Mouse (Mus musculus): ENCODE measurements around the gene Slc5a2. TPM values are rescaled to one million over a fixed set of nuclear protein-coding genes. Genes with fewer than 3 reads are reported as not detected.

Slc5a2 gene
- polyA plus RNA-seq, 1 experiment = not detected

DNA sequence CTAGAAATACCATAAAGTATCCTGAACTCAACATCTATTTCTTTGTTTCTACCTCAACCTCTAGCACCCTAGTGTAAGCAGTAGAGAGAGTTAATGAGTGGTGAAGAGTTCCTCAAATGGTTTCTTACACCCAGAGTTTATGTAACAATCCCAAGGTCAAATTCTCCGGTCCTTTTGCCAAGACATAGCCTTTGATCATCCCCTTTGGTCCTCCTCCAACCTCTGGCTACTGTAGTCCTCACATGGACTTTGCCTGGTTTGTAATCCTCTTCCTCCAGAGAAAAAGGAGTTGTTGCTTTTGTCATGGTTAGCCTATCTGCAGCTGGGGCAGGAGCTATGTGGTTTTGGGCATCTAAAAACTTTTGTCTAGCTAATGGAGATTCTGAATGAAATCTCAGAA lies 30.0 kb upstream of the Slc5a2 start:
- no peaks in the 10 kb centered on the region for H3K79me2 ChIP-seq (ENCODE audit: control insufficient read depth, insufficient read depth)
- no peaks in the 10 kb centered on the region for H3K36me3 ChIP-seq (ENCODE audit: control insufficient read depth, insufficient read depth)
- H3K4me2 ChIP-seq (ENCODE audit: low read depth) = no peak overlapping the region
- H3ac ChIP-seq (ENCODE audit: control insufficient read depth, insufficient read length) = no peak overlapping the region
- H3K27me3 ChIP-seq (ENCODE audit: control insufficient read depth, insufficient read depth, insufficient read length) = no peaks in the 10 kb centered on the region
- no peak overlapping the region for H3K4me3 ChIP-seq
- no peak for TF ChIP-seq MYOG (IDR thresholded peaks at IDR 0.05; ENCODE audit: control insufficient read depth in 1 of 3, insufficient read depth in 1 of 3, insufficient read length in 2 of 3, low read depth in 2 of 3)
- no peak for TF ChIP-seq MYOD1 (IDR thresholded peaks at IDR 0.05; ENCODE audit: control insufficient read depth in 1 of 3, insufficient read length in 2 of 3, low read depth in 2 of 3)
- no peak for TF ChIP-seq SRF (IDR thresholded peaks at IDR 0.05; ENCODE audit: control insufficient read depth, insufficient read length, low read depth)
- no peak for TF ChIP-seq MAX (IDR thresholded peaks at IDR 0.05; ENCODE audit: low read depth)
- no peak for TF ChIP-seq POLR2A (IDR thresholded peaks at IDR 0.05; ENCODE audit: insufficient read length, low read depth)
- no peak for TF ChIP-seq REST (IDR thresholded peaks at IDR 0.05; ENCODE audit: insufficient read depth, insufficient read length)

DNA sequence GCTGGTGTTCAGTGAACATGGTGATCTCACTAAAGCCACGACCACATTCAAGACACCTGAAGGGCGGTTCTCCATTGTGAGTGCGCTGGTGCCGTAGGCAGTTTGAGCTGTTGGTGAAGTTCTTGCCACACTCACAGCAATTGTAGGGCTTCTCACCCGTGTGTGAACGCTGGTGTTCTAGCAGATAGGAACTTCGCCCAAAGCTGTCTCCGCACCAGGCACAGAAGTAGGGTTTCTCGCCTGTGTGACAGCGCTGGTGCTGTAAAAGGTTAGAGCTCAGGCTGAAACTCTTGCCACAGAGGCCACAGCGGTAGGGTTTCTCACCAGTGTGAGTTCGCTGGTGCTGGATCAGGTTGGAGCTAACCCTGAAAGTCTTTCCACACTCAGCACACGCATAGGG lies 29.0 kb upstream of the Slc5a2 start:
- peak overlapping the region; percentile 73 for H3K4me2 ChIP-seq (ENCODE audit: low read depth)
- no peaks in the 10 kb centered on the region for H3K27me3 ChIP-seq (ENCODE audit: control insufficient read depth, insufficient read depth, insufficient read length)
- no peaks in the 10 kb centered on the region for H3K79me2 ChIP-seq (ENCODE audit: control insufficient read depth, insufficient read depth)
- H3ac ChIP-seq (ENCODE audit: control insufficient read depth, insufficient read length) = no peak overlapping the region
- peak overlapping the region; percentile 91 for H3K4me3 ChIP-seq
- no peaks in the 10 kb centered on the region for H3K36me3 ChIP-seq (ENCODE audit: control insufficient read depth, insufficient read depth)
- TF ChIP-seq POLR2A (IDR thresholded peaks at IDR 0.05; ENCODE audit: insufficient read length, low read depth) = no peak
- TF ChIP-seq TCF12 (IDR thresholded peaks at IDR 0.05; ENCODE audit: insufficient read depth, poor library complexity, severe bottlenecking) = no peak
- no peak for TF ChIP-seq CEBPB (IDR thresholded peaks at IDR 0.05; ENCODE audit: insufficient read depth, poor library complexity, severe bottlenecking)
- TF ChIP-seq E2F4 (IDR thresholded peaks at IDR 0.05; ENCODE audit: insufficient read depth) = no peak
- TF ChIP-seq MYOG (IDR thresholded peaks at IDR 0.05; ENCODE audit: control insufficient read depth in 1 of 3, insufficient read depth in 1 of 3, insufficient read length in 2 of 3, low read depth in 2 of 3) = no peak
- TF ChIP-seq MAX (IDR thresholded peaks at IDR 0.05; ENCODE audit: low read depth) = no peak
- no peak for TF ChIP-seq MYOD1 (IDR thresholded peaks at IDR 0.05; ENCODE audit: control insufficient read depth in 1 of 3, insufficient read length in 2 of 3, low read depth in 2 of 3)
- no peak for TF ChIP-seq REST (IDR thresholded peaks at IDR 0.05; ENCODE audit: insufficient read depth, insufficient read length)
- TF ChIP-seq TCF3 (IDR thresholded peaks at IDR 0.05; ENCODE audit: insufficient read length, low read depth) = no peak
- no peak for TF ChIP-seq SRF (IDR thresholded peaks at IDR 0.05; ENCODE audit: control insufficient read depth, insufficient read length, low read depth)
- TF ChIP-seq USF1 (IDR thresholded peaks at IDR 0.05; ENCODE audit: low read depth) = no peak
- TF ChIP-seq POLR2AphosphoS2 (IDR thresholded peaks at IDR 0.05; ENCODE audit: insufficient read length, low read depth) = no peak

DNA sequence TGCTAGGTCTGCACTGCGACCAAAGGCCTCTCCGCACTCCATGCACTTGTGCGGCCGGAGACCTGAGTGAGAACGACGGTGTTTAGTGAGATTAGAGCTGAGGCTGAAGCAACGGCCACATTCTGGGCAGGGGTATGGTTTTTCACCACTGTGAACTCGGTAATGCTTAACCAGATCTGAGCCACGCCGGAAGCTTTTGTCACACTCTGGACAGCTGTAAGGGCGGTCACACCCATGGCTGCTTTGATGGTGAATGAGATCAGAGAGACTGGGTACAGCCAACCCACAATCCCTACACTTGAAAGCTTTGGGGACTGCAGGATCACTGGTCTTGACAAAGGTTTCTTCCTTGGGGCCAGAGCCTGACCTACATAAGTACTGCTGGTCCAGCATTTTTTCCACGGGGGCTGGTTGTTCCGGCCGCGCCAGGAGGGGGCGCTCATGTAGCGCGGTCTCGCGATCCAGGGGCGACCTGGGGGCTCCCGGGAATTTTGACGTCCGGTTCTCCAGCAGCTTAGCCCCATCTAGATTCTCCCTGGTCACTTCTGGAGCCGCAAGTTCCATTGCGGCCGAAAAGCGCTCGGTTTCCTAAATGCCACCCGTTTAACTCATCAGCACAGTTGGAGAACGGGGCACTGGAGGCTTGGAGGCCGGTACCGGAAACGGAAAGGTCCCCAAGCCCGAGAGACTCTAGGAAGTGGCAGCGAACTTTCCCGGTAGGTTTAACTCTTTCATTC lies 28.4 kb upstream of the Slc5a2 start, which contains the start of gene Armc5:
Gene Armc5, plus strand, starts transcription at position 487 of the 737 bp plus-strand sequence.
- H3K79me2 ChIP-seq (ENCODE audit: control insufficient read depth, insufficient read depth) = no peaks in the 10 kb centered on the region
- peaks cover 4% of the 10 kb centered on the region for H3K36me3 ChIP-seq (ENCODE audit: control insufficient read depth, insufficient read depth)
- TF ChIP-seq E2F4 (IDR thresholded peaks at IDR 0.05; ENCODE audit: insufficient read depth) (peak; percentile 9), POLR2A (IDR thresholded peaks at IDR 0.05; ENCODE audit: insufficient read length, low read depth) (no peak)
- peak within 1 kb of the TSS; percentile 77 for H3ac ChIP-seq (ENCODE audit: control insufficient read depth, insufficient read length)
- peak within 1 kb of the TSS; percentile 73 for H3K4me2 ChIP-seq (ENCODE audit: low read depth)
- H3K4me3 ChIP-seq = peak within 1 kb of the TSS; percentile 91
- no peaks in the 10 kb centered on the region for H3K27me3 ChIP-seq (ENCODE audit: control insufficient read depth, insufficient read depth, insufficient read length)

- H3K36me3 ChIP-seq (ENCODE audit: control insufficient read depth, insufficient read depth) = peaks cover 4% of the 10 kb centered on the region
- no peak for TF ChIP-seq CEBPB (IDR thresholded peaks at IDR 0.05; ENCODE audit: insufficient read depth, poor library complexity, severe bottlenecking)
- TF ChIP-seq POLR2AphosphoS2 (IDR thresholded peaks at IDR 0.05; ENCODE audit: insufficient read length, low read depth) = no peak
- TF ChIP-seq POLR2A (IDR thresholded peaks at IDR 0.05; ENCODE audit: insufficient read length, low read depth) = no peak
- TF ChIP-seq SRF (IDR thresholded peaks at IDR 0.05; ENCODE audit: control insufficient read depth, insufficient read length, low read depth) = no peak
These were observed 27.9 kb upstream of the Slc5a2 start for GRCm38 (mm10) chr7:128237593-128237926.

GRCm38 (mm10) chr7:128237927-128238778 lies 27.3 kb upstream of the Slc5a2 start, which contains the start of gene 9130023H24Rik:
9130023H24Rik (minus strand) TSS chr7:128238031.
- H3K4me2 ChIP-seq (ENCODE audit: low read depth) = peak within 1 kb of the TSS; percentile 99
- no peaks in the 10 kb centered on the region for H3K79me2 ChIP-seq (ENCODE audit: control insufficient read depth, insufficient read depth)
- H3K4me3 ChIP-seq = peak within 1 kb of the TSS; percentile 91

More at GRCm38 (mm10) chr7:128237593-128237926, 27.9 kb upstream of the Slc5a2 start:
- Histone ChIP-seq H3K27me3 (ENCODE audit: control insufficient read depth, insufficient read depth, insufficient read length) (no peaks in the 10 kb centered on the region), H3K4me2 (ENCODE audit: low read depth) (peak overlapping the region; percentile 73), H3K4me3 (peak overlapping the region; percentile 91), H3K79me2 (ENCODE audit: control insufficient read depth, insufficient read depth) (no peaks in the 10 kb centered on the region), H3ac (ENCODE audit: control insufficient read depth, insufficient read length) (peak overlapping the region; percentile 77)

More at GRCm38 (mm10) chr7:128237927-128238778, 27.3 kb upstream of the Slc5a2 start, which contains the start of gene 9130023H24Rik:
- peak; percentile 84 for TF ChIP-seq POLR2AphosphoS2 (IDR thresholded peaks at IDR 0.05; ENCODE audit: insufficient read length, low read depth)
- TF ChIP-seq USF1 (IDR thresholded peaks at IDR 0.05; ENCODE audit: low read depth) = no peak
- 0 out of 2 replicates have a peak, but pooled peaks have one; percentile 3 for TF ChIP-seq CEBPB (IDR thresholded peaks at IDR 0.05; ENCODE audit: insufficient read depth, poor library complexity, severe bottlenecking)
- peak in 2 of 3 experiments; percentile 7 to 29 for TF ChIP-seq MYOD1 (IDR thresholded peaks at IDR 0.05; ENCODE audit: control insufficient read depth in 1 of 3, insufficient read length in 2 of 3, low read depth in 2 of 3)
- peak; percentile 65 for TF ChIP-seq SRF (IDR thresholded peaks at IDR 0.05; ENCODE audit: control insufficient read depth, insufficient read length, low read depth)
- TF ChIP-seq MYOG (IDR thresholded peaks at IDR 0.05; ENCODE audit: control insufficient read depth in 1 of 3, insufficient read depth in 1 of 3, insufficient read length in 2 of 3, low read depth in 2 of 3) = peak in 1 of 3 experiments; percentile 20
- peak; percentile 74 for TF ChIP-seq POLR2A (IDR thresholded peaks at IDR 0.05; ENCODE audit: insufficient read length, low read depth)
- TF ChIP-seq TCF12 (IDR thresholded peaks at IDR 0.05; ENCODE audit: insufficient read depth, poor library complexity, severe bottlenecking) = no peak
- no peak for TF ChIP-seq TCF3 (IDR thresholded peaks at IDR 0.05; ENCODE audit: insufficient read length, low read depth)
- Histone ChIP-seq H3K27me3 (ENCODE audit: control insufficient read depth, insufficient read depth, insufficient read length) (no peaks in the 10 kb centered on the region), H3ac (ENCODE audit: control insufficient read depth, insufficient read length) (peak within 1 kb of the TSS; percentile 77), H3K36me3 (ENCODE audit: control insufficient read depth, insufficient read depth) (peaks cover 4% of the 10 kb centered on the region)

Data from myocyte (in vitro differentiated cells).